Mouse (Mus musculus): ENCODE data around the gene Lrrc8a. TPM values are rescaled to one million over a fixed set of nuclear protein-coding genes. Genes with fewer than 3 reads are reported as not detected.
A peak's percentile ranks its signal among the peaks of the same experiment; 100 is the strongest.

The Lrrc8a gene
- polyA plus RNA-seq, 1 experiment from 2014 or later = 51.7 TPM

- Histone ChIP-seq H3K4me2 (peak within 1 kb of the TSS; percentile 85), H3K27ac (ENCODE audit: low read depth, low read length) (peak within 1 kb of the TSS; percentile 50; the same call in 1 of the 2 replicates), H3K4me3 (ENCODE audit: low read depth, low read length) (peak within 1 kb of the TSS; percentile 73), H3K9ac (ENCODE audit: low read length) (peak within 1 kb of the TSS; percentile 68), H3K27me3 (ENCODE audit: control insufficient read depth, insufficient read depth, low read length) (no peaks in the 10 kb centered on the region), H3K9me3 (ENCODE audit: control insufficient read depth, low read length) (no peaks in the 10 kb centered on the region), H3K36me3 (ENCODE audit: control insufficient read depth, insufficient read depth, low read length) (no peaks in the 10 kb centered on the region), H3K4me1 (ENCODE audit: control insufficient read depth, insufficient read depth, low read length) (peaks cover 12% of the 10 kb centered on the region)
- DNase-seq (ENCODE audit: low spot score, missing footprints) = peak; percentile 99
- peak; percentile 96 for ATAC-seq (ENCODE audit: low FRiP score)
- WGBS = under 1% methylated on average over 44 of the region's 44 CpGs
Measured at GRCm38 (mm10) chr2:30205629-30206357, 31.7 kb upstream of the Lrrc8a start, which contains the start of gene Kyat1. Gene Kyat1, minus strand, starts transcription at chr2:30205847.

DNA sequence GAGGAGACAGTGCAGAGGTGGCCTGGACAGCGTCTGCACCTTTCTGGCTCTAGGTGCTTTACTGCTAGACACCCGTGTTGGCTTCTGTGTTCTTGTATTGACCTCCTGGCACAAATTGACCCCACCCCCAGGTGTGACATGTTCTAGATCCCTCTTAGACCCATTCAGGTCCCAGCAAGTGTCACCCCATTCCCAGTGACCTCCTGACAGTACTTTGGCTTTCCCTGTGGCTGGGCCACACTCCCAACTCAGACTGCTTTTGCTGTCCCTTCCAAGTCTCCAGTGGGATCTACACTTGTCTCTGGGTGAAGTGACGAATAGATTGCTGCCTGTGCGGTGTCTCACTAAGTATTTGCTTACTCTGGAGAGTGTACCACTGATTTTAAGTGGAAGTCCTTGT lies 30.1 kb upstream of the Lrrc8a start:
- H3K27me3 ChIP-seq (ENCODE audit: control insufficient read depth, insufficient read depth, low read length) = no peaks in the 10 kb centered on the region

DNA sequence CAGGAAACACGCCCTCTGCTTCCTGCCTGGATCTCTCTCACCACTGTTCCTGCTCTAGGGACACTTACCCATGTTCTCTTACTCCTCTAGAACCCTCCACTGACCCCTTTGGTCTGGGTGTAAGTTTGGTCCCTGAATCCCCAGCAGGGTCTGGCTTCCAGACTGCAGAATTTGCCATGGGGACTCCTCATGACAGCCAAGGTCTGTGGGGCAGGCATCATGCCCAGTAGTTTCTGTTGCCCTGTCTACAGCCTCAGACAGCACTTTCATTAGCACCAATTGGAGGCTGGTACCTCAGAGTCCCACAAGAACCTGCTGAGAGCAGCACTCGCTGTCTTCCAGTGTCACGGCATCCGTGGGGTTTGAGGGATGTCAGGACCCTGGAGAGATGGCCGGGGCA lies 29.6 kb upstream of the Lrrc8a start:
- 70% methylated on average over 5 of the region's 5 CpGs for WGBS
- H3K4me1 ChIP-seq (ENCODE audit: control insufficient read depth, insufficient read depth, low read length) = peaks cover 12% of the 10 kb centered on the region
- no peak overlapping the region for H3K27ac ChIP-seq (ENCODE audit: low read depth, low read length)
- H3K27me3 ChIP-seq (ENCODE audit: control insufficient read depth, insufficient read depth, low read length) = no peaks in the 10 kb centered on the region
- no peak for ATAC-seq (ENCODE audit: low FRiP score)
- no peaks in the 10 kb centered on the region for H3K9me3 ChIP-seq (ENCODE audit: control insufficient read depth, low read length)
- DNase-seq (ENCODE audit: low spot score, missing footprints) = no peak
- H3K4me3 ChIP-seq (ENCODE audit: low read depth, low read length) = no peak overlapping the region
- H3K4me2 ChIP-seq = no peak overlapping the region
- no peak overlapping the region for H3K9ac ChIP-seq (ENCODE audit: low read length)
- H3K36me3 ChIP-seq (ENCODE audit: control insufficient read depth, insufficient read depth, low read length) = no peaks in the 10 kb centered on the region

More for the DNA sequence above, 30.1 kb upstream of the Lrrc8a start:
- no peak for ATAC-seq (ENCODE audit: low FRiP score)
- no peak overlapping the region for H3K4me2 ChIP-seq
- WGBS = 87% methylated on average over 4 of the region's 4 CpGs
- H3K9ac ChIP-seq (ENCODE audit: low read length) = no peak overlapping the region
- no peak overlapping the region for H3K27ac ChIP-seq (ENCODE audit: low read depth, low read length)
- no peaks in the 10 kb centered on the region for H3K36me3 ChIP-seq (ENCODE audit: control insufficient read depth, insufficient read depth, low read length)
- H3K4me3 ChIP-seq (ENCODE audit: low read depth, low read length) = no peak overlapping the region
- DNase-seq (ENCODE audit: low spot score, missing footprints) = no peak
- no peaks in the 10 kb centered on the region for H3K9me3 ChIP-seq (ENCODE audit: control insufficient read depth, low read length)
- H3K4me1 ChIP-seq (ENCODE audit: control insufficient read depth, insufficient read depth, low read length) = peaks cover 12% of the 10 kb centered on the region

- no peaks in the 10 kb centered on the region for H3K27me3 ChIP-seq (ENCODE audit: control insufficient read depth, insufficient read depth, low read length)
Measured at GRCm38 (mm10) chr2:30211408-30212168, 25.9 kb upstream of the Lrrc8a start.

DNA sequence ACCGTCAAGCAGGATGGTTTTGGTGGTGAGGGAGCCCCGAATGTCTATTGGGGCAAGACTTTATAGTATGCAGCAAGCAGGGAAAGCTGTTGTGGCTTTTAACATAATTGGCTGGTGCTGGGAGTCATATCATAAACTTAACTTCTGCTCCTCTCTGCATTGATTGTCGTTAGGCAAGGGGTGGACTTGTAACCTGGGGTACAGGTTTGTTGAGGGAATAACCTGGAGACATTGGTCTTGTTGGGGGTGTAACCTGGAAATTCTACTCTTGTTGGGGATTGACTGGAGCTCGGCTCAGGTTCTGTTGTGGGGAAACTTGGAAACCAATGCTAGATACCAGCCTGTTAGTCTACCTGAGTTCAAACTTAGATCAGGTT lies 25.4 kb upstream of the Lrrc8a start:
- H3K9me3 ChIP-seq (ENCODE audit: control insufficient read depth, low read length) = no peaks in the 10 kb centered on the region
- no peak overlapping the region for H3K9ac ChIP-seq (ENCODE audit: low read length)
- no peak overlapping the region for H3K27ac ChIP-seq (ENCODE audit: low read depth, low read length)
- DNase-seq (ENCODE audit: low spot score, missing footprints) (no peak), ATAC-seq (ENCODE audit: low FRiP score) (no peak)
- no peaks in the 10 kb centered on the region for H3K36me3 ChIP-seq (ENCODE audit: control insufficient read depth, insufficient read depth, low read length)
- H3K4me1 ChIP-seq (ENCODE audit: control insufficient read depth, insufficient read depth, low read length) = no peaks in the 10 kb centered on the region
- WGBS = 78% methylated on average over 4 of the region's 4 CpGs
- H3K27me3 ChIP-seq (ENCODE audit: control insufficient read depth, insufficient read depth, low read length) = no peaks in the 10 kb centered on the region
- H3K4me2 ChIP-seq = no peak overlapping the region
- no peak overlapping the region for H3K4me3 ChIP-seq (ENCODE audit: low read depth, low read length)

More at GRCm38 (mm10) chr2:30211408-30212168, 25.9 kb upstream of the Lrrc8a start:
- no peaks in the 10 kb centered on the region for H3K36me3 ChIP-seq (ENCODE audit: control insufficient read depth, insufficient read depth, low read length)
- no peak overlapping the region for H3K9ac ChIP-seq (ENCODE audit: low read length)
- no peak overlapping the region for H3K4me2 ChIP-seq
- H3K4me1 ChIP-seq (ENCODE audit: control insufficient read depth, insufficient read depth, low read length) = no peaks in the 10 kb centered on the region; the same call in 1 of the 2 replicates
- ATAC-seq (ENCODE audit: low FRiP score) (no peak), DNase-seq (ENCODE audit: low spot score, missing footprints) (no peak)
- no peaks in the 10 kb centered on the region for H3K9me3 ChIP-seq (ENCODE audit: control insufficient read depth, low read length)
- WGBS = 71% methylated on average over 6 of the region's 6 CpGs
- no peak overlapping the region for H3K27ac ChIP-seq (ENCODE audit: low read depth, low read length)
- H3K4me3 ChIP-seq (ENCODE audit: low read depth, low read length) = no peak overlapping the region

DNA sequence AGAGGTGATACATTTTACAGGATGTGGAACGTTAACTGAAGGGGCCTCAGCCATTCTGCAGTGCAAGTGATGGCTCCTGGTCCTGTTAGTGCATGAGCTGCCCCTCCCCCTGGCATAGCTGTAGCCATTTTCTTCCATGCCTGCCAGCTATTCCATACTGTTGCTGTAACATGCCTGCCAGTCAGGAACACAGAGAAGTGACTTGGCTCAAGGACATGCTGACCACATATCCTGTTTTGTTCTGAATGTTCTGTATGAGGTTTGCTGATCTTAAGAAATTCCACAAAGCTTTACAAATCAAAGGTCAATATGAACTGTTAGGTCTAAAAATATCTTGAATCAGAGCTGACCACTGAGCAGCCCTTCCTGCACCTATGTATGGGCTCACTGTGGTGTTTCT lies 24.6 kb upstream of the Lrrc8a start:
- no peaks in the 10 kb centered on the region for H3K36me3 ChIP-seq (ENCODE audit: control insufficient read depth, insufficient read depth, low read length)
- no peak for DNase-seq (ENCODE audit: low spot score, missing footprints)
- no peaks in the 10 kb centered on the region for H3K4me1 ChIP-seq (ENCODE audit: control insufficient read depth, insufficient read depth, low read length)
- no peaks in the 10 kb centered on the region for H3K9me3 ChIP-seq (ENCODE audit: control insufficient read depth, low read length)
- no peaks in the 10 kb centered on the region for H3K27me3 ChIP-seq (ENCODE audit: control insufficient read depth, insufficient read depth, low read length)
- ATAC-seq (ENCODE audit: low FRiP score) = no peak
- WGBS = 90% methylated on average over 1 of the region's 1 CpGs
- H3K27ac ChIP-seq (ENCODE audit: low read depth, low read length) = no peak overlapping the region
- no peak overlapping the region for H3K9ac ChIP-seq (ENCODE audit: low read length)
- no peak overlapping the region for H3K4me2 ChIP-seq
- H3K4me3 ChIP-seq (ENCODE audit: low read depth, low read length) = no peak overlapping the region

- H3K4me3 ChIP-seq (ENCODE audit: low read depth, low read length) = no peak overlapping the region
- no peaks in the 10 kb centered on the region for H3K4me1 ChIP-seq (ENCODE audit: control insufficient read depth, insufficient read depth, low read length)
- H3K27ac ChIP-seq (ENCODE audit: low read depth, low read length) = no peak overlapping the region
- no peaks in the 10 kb centered on the region for H3K36me3 ChIP-seq (ENCODE audit: control insufficient read depth, insufficient read depth, low read length)
- H3K9ac ChIP-seq (ENCODE audit: low read length) = no peak overlapping the region
- no peak overlapping the region for H3K4me2 ChIP-seq
- H3K27me3 ChIP-seq (ENCODE audit: control insufficient read depth, insufficient read depth, low read length) = no peaks in the 10 kb centered on the region
- no peak for ATAC-seq (ENCODE audit: low FRiP score)
- 91% methylated on average over 3 of the region's 3 CpGs for WGBS
- no peak for DNase-seq (ENCODE audit: low spot score, missing footprints)
- no peaks in the 10 kb centered on the region for H3K9me3 ChIP-seq (ENCODE audit: control insufficient read depth, low read length)
Measured at GRCm38 (mm10) chr2:30214745-30215144, 22.8 kb upstream of the Lrrc8a start.

DNA sequence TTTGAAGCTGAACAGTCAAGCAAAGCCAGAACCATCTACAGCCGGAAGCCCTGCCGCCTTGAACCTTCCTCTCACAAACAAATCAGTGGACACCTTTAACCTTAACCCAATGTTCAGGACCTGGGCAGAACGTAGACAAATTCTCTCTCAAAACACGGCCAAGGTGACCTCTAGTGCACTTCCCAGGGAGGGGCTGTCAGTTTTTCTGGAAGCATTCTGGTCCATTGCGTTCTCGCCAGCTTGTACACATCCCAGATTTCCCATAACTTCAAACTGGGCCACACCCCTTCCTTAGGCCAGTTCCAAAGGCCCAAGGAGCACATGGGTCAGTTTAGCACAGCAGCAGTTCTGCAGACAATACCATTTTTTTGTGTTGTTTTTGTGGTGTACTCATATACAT lies 22.0 kb upstream of the Lrrc8a start:
- WGBS = 84% methylated on average over 6 of the region's 6 CpGs
- Histone ChIP-seq H3K4me2 (no peak overlapping the region), H3K36me3 (ENCODE audit: control insufficient read depth, insufficient read depth, low read length) (no peaks in the 10 kb centered on the region), H3K27me3 (ENCODE audit: control insufficient read depth, insufficient read depth, low read length) (no peaks in the 10 kb centered on the region), H3K9me3 (ENCODE audit: control insufficient read depth, low read length) (no peaks in the 10 kb centered on the region), H3K4me1 (ENCODE audit: control insufficient read depth, insufficient read depth, low read length) (no peaks in the 10 kb centered on the region), H3K27ac (ENCODE audit: low read depth, low read length) (no peak overlapping the region), H3K4me3 (ENCODE audit: low read depth, low read length) (no peak overlapping the region), H3K9ac (ENCODE audit: low read length) (no peak overlapping the region)
- ATAC-seq (ENCODE audit: low FRiP score) = no peak
- DNase-seq (ENCODE audit: low spot score, missing footprints) = no peak

DNA sequence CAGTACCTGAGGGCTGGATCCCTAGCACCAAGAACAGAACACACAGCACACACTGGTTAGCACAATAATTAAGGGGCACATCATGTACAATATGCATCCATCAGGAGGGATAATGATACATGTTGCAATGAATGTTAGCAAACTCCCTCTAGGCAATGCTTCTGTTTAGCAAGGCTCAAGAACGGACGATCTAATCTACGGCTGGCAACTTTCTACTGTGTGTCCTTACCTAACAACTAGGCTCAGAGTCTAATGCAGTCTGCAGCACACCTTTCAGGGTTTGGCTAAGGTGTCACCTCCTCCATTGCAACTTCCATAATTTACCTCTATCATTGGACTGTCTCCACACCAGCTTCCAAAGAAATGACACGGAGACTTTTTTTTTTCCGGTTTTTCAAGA lies 21.2 kb upstream of the Lrrc8a start:
- H3K4me1 ChIP-seq (ENCODE audit: control insufficient read depth, insufficient read depth, low read length) = no peaks in the 10 kb centered on the region
- 94% methylated on average over 5 of the region's 5 CpGs for WGBS
- ATAC-seq (ENCODE audit: low FRiP score) = no peak
- H3K4me3 ChIP-seq (ENCODE audit: low read depth, low read length) = no peak overlapping the region
- no peak overlapping the region for H3K9ac ChIP-seq (ENCODE audit: low read length)
- H3K4me2 ChIP-seq = no peak overlapping the region
- H3K27me3 ChIP-seq (ENCODE audit: control insufficient read depth, insufficient read depth, low read length) = no peaks in the 10 kb centered on the region
- DNase-seq (ENCODE audit: low spot score, missing footprints) = no peak
- H3K27ac ChIP-seq (ENCODE audit: low read depth, low read length) = no peak overlapping the region
- no peaks in the 10 kb centered on the region for H3K9me3 ChIP-seq (ENCODE audit: control insufficient read depth, low read length)
- no peaks in the 10 kb centered on the region for H3K36me3 ChIP-seq (ENCODE audit: control insufficient read depth, insufficient read depth, low read length)

Data from midbrain, embryonic 11.5 days (tissue).